Mouse (Mus musculus): ENCODE data around the gene Mthfd2. TPM values are rescaled to one million over a fixed set of nuclear protein-coding genes. Genes with fewer than 3 reads are reported as not detected.

Mthfd2 gene
- polyA plus RNA-seq, 1 experiment: 138 TPM

- no peaks in the 10 kb centered on the region for H3K4me1 ChIP-seq (ENCODE audit: control insufficient read depth, insufficient read depth, low read length)
- no peak overlapping the region for H3K4me3 ChIP-seq (ENCODE audit: insufficient read depth, low read length)
- H3K27ac ChIP-seq (ENCODE audit: insufficient read depth, low read length): no peak overlapping the region
- TF ChIP-seq CTCF (IDR thresholded peaks at IDR 0.05; ENCODE audit: borderline replicate concordance, insufficient read depth, low read length) (no peak), POLR2A (IDR thresholded peaks at IDR 0.05; ENCODE audit: low read depth, low read length) (no peak)
These were observed 48.6 kb downstream of the Mthfd2 start for GRCm38 (mm10) chr6:83277151-83277550.

DNA sequence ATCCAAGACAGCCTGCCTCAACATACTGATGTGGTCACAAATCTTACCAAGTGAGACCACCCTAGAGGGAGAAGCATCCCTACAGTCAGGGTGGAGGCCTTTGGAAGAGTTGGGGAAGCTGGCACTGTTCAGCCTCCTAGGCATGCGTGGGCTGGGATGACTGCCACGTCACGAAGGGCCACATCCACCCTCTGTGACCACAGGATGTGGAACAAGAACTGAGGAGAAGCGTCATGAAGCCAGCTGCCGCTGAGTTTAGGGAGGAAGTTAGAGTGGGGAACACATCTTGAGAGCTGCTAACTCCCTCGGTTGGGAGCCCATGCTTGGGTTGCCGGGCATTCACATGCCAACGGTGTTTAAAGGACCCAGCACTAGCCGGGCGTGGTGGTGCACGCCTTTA, 52.0 kb downstream of the Mthfd2 start:
- no peak overlapping the region for H3K27ac ChIP-seq (ENCODE audit: insufficient read depth, low read length)
- H3K4me3 ChIP-seq (ENCODE audit: insufficient read depth, low read length): no peak overlapping the region
- H3K4me1 ChIP-seq (ENCODE audit: control insufficient read depth, insufficient read depth, low read length): no peaks in the 10 kb centered on the region
- TF ChIP-seq CTCF (IDR thresholded peaks at IDR 0.05; ENCODE audit: borderline replicate concordance, insufficient read depth, low read length) (no peak), POLR2A (IDR thresholded peaks at IDR 0.05; ENCODE audit: low read depth, low read length) (no peak)

DNA sequence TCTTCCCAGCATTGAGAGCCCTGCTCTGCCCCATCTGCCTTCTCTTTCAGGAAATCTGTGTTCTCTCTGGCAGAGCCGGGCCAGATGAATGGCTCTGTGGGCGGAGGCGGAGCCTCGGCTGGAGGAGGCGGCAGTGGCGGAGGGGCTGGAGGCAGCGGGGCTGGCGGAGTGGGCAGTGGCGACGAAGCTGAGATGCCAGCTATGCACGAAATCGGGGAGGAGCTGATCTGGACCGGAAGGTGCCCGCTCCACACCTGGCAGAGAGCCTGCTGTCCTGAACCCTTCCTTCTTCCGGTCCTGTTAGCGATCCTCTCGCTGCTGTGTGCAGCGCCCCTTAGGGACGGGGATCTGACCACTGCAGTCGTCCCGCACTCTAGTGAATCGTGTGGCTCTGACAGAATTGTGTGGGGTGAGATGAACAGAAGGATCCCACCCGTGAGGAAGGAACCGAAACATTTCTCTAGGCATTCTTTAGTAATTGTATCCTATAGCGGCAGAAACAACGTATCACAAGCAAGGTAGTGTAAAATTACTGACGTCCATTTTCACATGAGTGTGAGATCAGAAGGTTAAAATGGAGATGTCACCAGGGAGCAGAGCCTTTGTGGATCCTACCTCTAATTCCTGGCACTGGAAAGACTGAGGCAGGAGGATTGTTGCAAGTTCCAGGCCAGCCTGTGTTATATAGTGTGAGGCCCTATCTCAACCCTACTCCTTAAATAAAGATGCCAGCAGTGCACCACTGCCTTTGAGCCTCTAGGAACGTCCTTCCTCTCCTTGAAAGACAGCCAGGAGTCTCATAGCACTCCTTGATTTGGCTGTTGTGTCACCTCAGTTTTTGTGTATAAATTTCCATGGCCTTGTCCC, 57.3 kb downstream of the Mthfd2 start:
- H3K4me1 ChIP-seq (ENCODE audit: control insufficient read depth, insufficient read depth, low read length): no peaks in the 10 kb centered on the region
- no peak overlapping the region for H3K27ac ChIP-seq (ENCODE audit: insufficient read depth, low read length)
- peak; percentile 85 for TF ChIP-seq CTCF (IDR thresholded peaks at IDR 0.05; ENCODE audit: borderline replicate concordance, insufficient read depth, low read length)
- TF ChIP-seq POLR2A (IDR thresholded peaks at IDR 0.05; ENCODE audit: low read depth, low read length): peak; percentile 63
- peak overlapping the region; percentile 14 for H3K4me3 ChIP-seq (ENCODE audit: insufficient read depth, low read length)

GRCm38 (mm10) chr6:83267616-83268015, 58.1 kb downstream of the Mthfd2 start:
- no peaks in the 10 kb centered on the region for H3K4me1 ChIP-seq (ENCODE audit: control insufficient read depth, insufficient read depth, low read length)
- TF ChIP-seq CTCF (IDR thresholded peaks at IDR 0.05; ENCODE audit: borderline replicate concordance, insufficient read depth, low read length): no peak
- 0 out of 2 replicates have a peak overlapping the region, but pooled peaks have one; percentile 9 for H3K4me3 ChIP-seq (ENCODE audit: insufficient read depth, low read length)
- H3K27ac ChIP-seq (ENCODE audit: insufficient read depth, low read length): no peak overlapping the region

DNA sequence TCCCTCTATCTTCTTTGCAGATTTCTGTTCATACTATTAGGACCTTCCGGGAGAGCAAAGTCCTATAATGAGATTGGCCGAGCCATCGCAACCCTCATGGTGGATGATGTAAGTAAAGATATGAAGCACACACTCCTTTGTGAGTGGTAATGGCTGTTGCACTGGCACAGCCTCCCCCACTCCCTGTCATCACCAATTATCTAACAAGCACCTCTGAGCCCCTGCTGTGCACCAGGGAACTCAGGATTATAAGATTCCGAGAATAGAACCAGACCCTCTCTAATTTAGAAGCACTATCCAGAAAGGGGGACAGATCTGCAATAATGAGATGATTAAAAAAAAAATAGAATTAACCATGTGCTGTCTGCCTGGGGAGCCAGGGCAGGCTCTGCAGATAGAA, 60.1 kb downstream of the Mthfd2 start:
- no peak overlapping the region for H3K27ac ChIP-seq (ENCODE audit: insufficient read depth, low read length)
- TF ChIP-seq CTCF (IDR thresholded peaks at IDR 0.05; ENCODE audit: borderline replicate concordance, insufficient read depth, low read length): no peak
- H3K4me1 ChIP-seq (ENCODE audit: control insufficient read depth, insufficient read depth, low read length): no peaks in the 10 kb centered on the region
- no peak overlapping the region for H3K4me3 ChIP-seq (ENCODE audit: insufficient read depth, low read length)

GRCm38 (mm10) chr6:83265253-83265652, 60.5 kb downstream of the Mthfd2 start:
- H3K4me3 ChIP-seq (ENCODE audit: insufficient read depth, low read length): no peak overlapping the region
- H3K4me1 ChIP-seq (ENCODE audit: control insufficient read depth, insufficient read depth, low read length): no peaks in the 10 kb centered on the region
- H3K27ac ChIP-seq (ENCODE audit: insufficient read depth, low read length): no peak overlapping the region
- no peak for TF ChIP-seq POLR2A (IDR thresholded peaks at IDR 0.05; ENCODE audit: low read depth, low read length)
- TF ChIP-seq CTCF (IDR thresholded peaks at IDR 0.05; ENCODE audit: borderline replicate concordance, insufficient read depth, low read length): no peak

DNA sequence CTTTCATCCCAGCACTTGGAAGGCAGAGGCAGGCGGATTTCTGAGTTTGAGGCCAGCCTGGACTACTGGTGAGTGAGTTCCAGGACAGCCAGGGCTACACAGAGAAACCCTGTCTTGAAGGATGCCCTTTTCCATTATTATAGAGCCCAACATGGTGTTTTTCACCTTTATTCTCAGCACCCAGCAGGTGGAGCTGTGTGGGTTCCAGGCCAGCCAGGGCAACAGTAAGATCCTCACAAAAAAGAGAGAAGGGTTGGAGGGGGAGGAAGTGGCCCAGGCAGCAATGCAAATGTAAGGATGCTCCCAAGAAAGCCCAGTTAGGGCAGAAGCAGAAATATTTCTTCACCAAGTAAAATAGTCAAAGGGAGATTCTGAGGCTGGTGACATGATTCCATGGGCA, 61.2 kb downstream of the Mthfd2 start:
- Histone ChIP-seq H3K27ac (ENCODE audit: insufficient read depth, low read length) (no peak overlapping the region), H3K4me3 (ENCODE audit: insufficient read depth, low read length) (no peak overlapping the region), H3K4me1 (ENCODE audit: control insufficient read depth, insufficient read depth, low read length) (no peaks in the 10 kb centered on the region)
- no peak for TF ChIP-seq POLR2A (IDR thresholded peaks at IDR 0.05; ENCODE audit: low read depth, low read length)
- TF ChIP-seq CTCF (IDR thresholded peaks at IDR 0.05; ENCODE audit: borderline replicate concordance, insufficient read depth, low read length): no peak

Other genes starting within 250 kb of the Mthfd2 start
- gene Pcgf1, start 248.0 kb downstream of the Mthfd2 start, polyA plus RNA-seq (2011; ENCODE audit: insufficient read length, low read depth, missing spikeins): 12.1 and 15.2 TPM in 2 replicates
- not detected in 2 replicates for gene Lbx2, start 239.5 kb downstream of the Mthfd2 start, polyA plus RNA-seq (2011; ENCODE audit: insufficient read length, low read depth, missing spikeins)
- gene Ccdc142, start 224.3 kb downstream of the Mthfd2 start, polyA plus RNA-seq (2011; ENCODE audit: insufficient read length, low read depth, missing spikeins): 0.60 TPM in 1 of 2 replicates, not detected in the other
- 1.2 and 1.9 TPM in 2 replicates for gene Gm42688, start 224.3 kb downstream of the Mthfd2 start, polyA plus RNA-seq (2011; ENCODE audit: insufficient read length, low read depth, missing spikeins)
- 41.9 and 42.7 TPM in 2 replicates for gene Mrpl53, start 216.9 kb downstream of the Mthfd2 start, polyA plus RNA-seq (2011; ENCODE audit: insufficient read length, low read depth, missing spikeins)
- 28.0 TPM in 2 replicates for gene Mogs, start 210.4 kb downstream of the Mthfd2 start, polyA plus RNA-seq (2011; ENCODE audit: insufficient read length, low read depth, missing spikeins)
- 37.3 and 44.5 TPM in 2 replicates for gene Wbp1, start 204.3 kb downstream of the Mthfd2 start, polyA plus RNA-seq (2011; ENCODE audit: insufficient read length, low read depth, missing spikeins)
- 6.6 and 7.4 TPM in 2 replicates for gene Ino80b, start 200.5 kb downstream of the Mthfd2 start, polyA plus RNA-seq (2011; ENCODE audit: insufficient read length, low read depth, missing spikeins)
- gene Rtkn, start 190.4 kb downstream of the Mthfd2 start, polyA plus RNA-seq (2011; ENCODE audit: insufficient read length, low read depth, missing spikeins): 13.4 and 15.4 TPM in 2 replicates
- gene Wdr54, start 169.5 kb downstream of the Mthfd2 start, polyA plus RNA-seq (2011; ENCODE audit: insufficient read length, low read depth, missing spikeins): 5.4 TPM in 2 replicates
- gene 1700003E16Rik, start 169.5 kb downstream of the Mthfd2 start, polyA plus RNA-seq (2011; ENCODE audit: insufficient read length, low read depth, missing spikeins): 0.51 and 0.70 TPM in 2 replicates
- 92.5 and 98.8 TPM in 2 replicates for gene Dctn1, start 160.0 kb downstream of the Mthfd2 start, polyA plus RNA-seq (2011; ENCODE audit: insufficient read length, low read depth, missing spikeins)
- not detected in 2 replicates for gene Slc4a5, start 106.1 kb downstream of the Mthfd2 start, polyA plus RNA-seq (2011; ENCODE audit: insufficient read length, low read depth, missing spikeins)
- gene Mob1a, start 108 bp upstream of the Mthfd2 start, polyA plus RNA-seq (2011; ENCODE audit: insufficient read length, low read depth, missing spikeins): 139 and 148 TPM in 2 replicates
- 86.0 and 88.1 TPM in 2 replicates for gene Bola3, start 23.2 kb upstream of the Mthfd2 start, polyA plus RNA-seq (2011; ENCODE audit: insufficient read length, low read depth, missing spikeins)
- 13.8 and 18.6 TPM in 2 replicates for gene Tet3, start 133.2 kb upstream of the Mthfd2 start, polyA plus RNA-seq (2011; ENCODE audit: insufficient read length, low read depth, missing spikeins)
- gene Dguok, start 181.1 kb upstream of the Mthfd2 start, polyA plus RNA-seq (2011; ENCODE audit: insufficient read length, low read depth, missing spikeins): 27.6 and 39.7 TPM in 2 replicates
- gene Actg2, start 210.4 kb upstream of the Mthfd2 start, polyA plus RNA-seq (2011; ENCODE audit: insufficient read length, low read depth, missing spikeins): 517 and 617 TPM in 2 replicates
- gene Stambp, start 246.8 kb upstream of the Mthfd2 start, polyA plus RNA-seq (2011; ENCODE audit: insufficient read length, low read depth, missing spikeins): 24.6 and 32.3 TPM in 2 replicates